Mouse (Mus musculus) small intestine, adult 2 months (tissue): Measurements from ENCODE around the gene Cacna1e. TPM values are rescaled to one million over a fixed set of nuclear protein-coding genes. Genes with fewer than 3 reads are reported as not detected.

ENCODE experiments used
- H3K27ac ChIP-seq: fragments of 200-500 bp; 2 replicates; pipeline ENCODE4 v1.5.1; 2012; ENCODE audit warnings: low read depth, low read length, control low read depth, inconsistent platforms; ENCODE audit not compliant: insufficient read depth
- H3K27me3 ChIP-seq: fragments of 200-500 bp; 2 replicates; pipeline ENCODE4 v1.6.1; 2012; ENCODE audit warnings: mild to moderate bottlenecking, moderate library complexity, low read length, inconsistent platforms; ENCODE audit not compliant: control insufficient read depth, insufficient read depth
- H3K36me3 ChIP-seq: fragments of 200-500 bp; 2 replicates; pipeline ENCODE4 v1.6.1; 2012; ENCODE audit warnings: mild to moderate bottlenecking, low read length, control low read depth, inconsistent platforms; ENCODE audit not compliant: control insufficient read depth, insufficient read depth
- H3K4me1 ChIP-seq: fragments of 200-500 bp; 2 replicates; pipeline ENCODE4 v1.6.1; 2012; ENCODE audit warnings: low read length, inconsistent platforms, mixed read lengths; ENCODE audit not compliant: control insufficient read depth, insufficient read depth, insufficient read length
- H3K4me3 ChIP-seq: fragments of 200-500 bp; 2 replicates; pipeline ENCODE4 v1.5.1; 2012; ENCODE audit warnings: low read depth, mild to moderate bottlenecking, control low read depth, inconsistent platforms, low read length, moderate library complexity
- CTCF ChIP-seq: fragments of 200-500 bp; IDR thresholded peaks from 2 replicates; pipeline ENCODE4 v1.5.1; 2012; ENCODE audit warnings: low read depth, mild to moderate bottlenecking, control low read depth, inconsistent platforms, low read length, moderate library complexity, mixed read lengths; ENCODE audit not compliant: insufficient replicate concordance, insufficient read length; ENCODE audit errors: extremely low read depth
- POLR2A ChIP-seq: fragments of 200-500 bp; IDR thresholded peaks from 2 replicates; pipeline ENCODE4 v1.6.1; 2012; ENCODE audit warnings: low read depth, mild to moderate bottlenecking, control low read depth, inconsistent platforms, low read length, moderate library complexity
- WGBS: fragments of 180-500 bp; shearing (Covaris S2); methylation state at CpG from one replicate; pipeline ENCODE4 v1.1.7; 2018; 5-methylcytosine and 5-hydroxymethylcytosine counted together
- polyA plus RNA-seq: library from polyadenylated mRNA; depleted of rRNA; stranded (reverse); fragments of >200 nt; gene quantifications from 2 replicates; pipeline ENCODE4 v1.2.3, GENCODE M21; 2012

Cacna1e gene
- polyA plus RNA-seq, 1 experiment = 0.76 TPM

GRCm38 (mm10) chr1:154888018-154888417, 3.7 kb upstream of the Cacna1e start:
- 75% methylated on average over 5 of the region's 5 CpGs for WGBS
- H3K4me3 ChIP-seq = no peak overlapping the region
- H3K36me3 ChIP-seq = no peaks in the 10 kb centered on the region
- H3K4me1 ChIP-seq = no peaks in the 10 kb centered on the region
- TF ChIP-seq POLR2A = no peak
- peaks cover 21% of the 10 kb centered on the region for H3K27me3 ChIP-seq
- no peak overlapping the region for H3K27ac ChIP-seq

- Histone ChIP-seq H3K4me3 (no peak overlapping the region), H3K27me3 (peaks cover 22% of the 10 kb centered on the region), H3K4me1 (no peaks in the 10 kb centered on the region), H3K36me3 (no peaks in the 10 kb centered on the region), H3K27ac (no peak overlapping the region)
- TF ChIP-seq POLR2A = no peak
- no peak for TF ChIP-seq CTCF
- WGBS = 80% methylated on average over 3 of the region's 3 CpGs
Measured at GRCm38 (mm10) chr1:154887546-154887945, 3.2 kb upstream of the Cacna1e start.

GRCm38 (mm10) chr1:154886611-154887010, 2.3 kb upstream of the Cacna1e start:
- WGBS = 66% methylated on average over 2 of the region's 2 CpGs
- no peaks in the 10 kb centered on the region for H3K36me3 ChIP-seq
- H3K4me1 ChIP-seq = no peaks in the 10 kb centered on the region
- H3K27me3 ChIP-seq = peaks cover 22% of the 10 kb centered on the region
- no peak overlapping the region for H3K4me3 ChIP-seq
- TF ChIP-seq CTCF (no peak), POLR2A (no peak)
- H3K27ac ChIP-seq = no peak overlapping the region

- TF ChIP-seq CTCF = no peak
- H3K27ac ChIP-seq = no peak overlapping the region
- H3K36me3 ChIP-seq = no peaks in the 10 kb centered on the region
- no peaks in the 10 kb centered on the region for H3K4me1 ChIP-seq
- H3K27me3 ChIP-seq = peaks cover 22% of the 10 kb centered on the region
- H3K4me3 ChIP-seq = no peak overlapping the region
- WGBS = 31% methylated on average over 6 of the region's 6 CpGs
Measured at GRCm38 (mm10) chr1:154885207-154885548, 877 bp upstream of the Cacna1e start.

- 7% methylated on average over 18 of the region's 18 CpGs for WGBS
- Histone ChIP-seq H3K4me3 (peak overlapping the region; percentile 53), H3K27ac (no peak overlapping the region), H3K36me3 (no peaks in the 10 kb centered on the region), H3K4me1 (no peaks in the 10 kb centered on the region), H3K27me3 (peaks cover 22% of the 10 kb centered on the region)
- TF ChIP-seq CTCF = no peak
- no peak for TF ChIP-seq POLR2A
Measured at GRCm38 (mm10) chr1:154883596-154884191, 607 bp downstream of the Cacna1e start.

GRCm38 (mm10) chr1:154865981-154866380, 18.3 kb downstream of the Cacna1e start:
- TF ChIP-seq POLR2A (no peak), CTCF (no peak)
- Histone ChIP-seq H3K4me3 (no peak overlapping the region), H3K4me1 (no peaks in the 10 kb centered on the region), H3K36me3 (no peaks in the 10 kb centered on the region), H3K27me3 (no peaks in the 10 kb centered on the region), H3K27ac (no peak overlapping the region)
- WGBS = 87% methylated on average over 1 of the region's 1 CpGs

GRCm38 (mm10) chr1:154861416-154861815, 22.9 kb downstream of the Cacna1e start:
- no peaks in the 10 kb centered on the region for H3K27me3 ChIP-seq
- H3K36me3 ChIP-seq = no peaks in the 10 kb centered on the region
- no peak overlapping the region for H3K27ac ChIP-seq
- no peak for TF ChIP-seq POLR2A
- TF ChIP-seq CTCF = no peak
- WGBS = 85% methylated on average over 9 of the region's 9 CpGs
- no peak overlapping the region for H3K4me3 ChIP-seq
- H3K4me1 ChIP-seq = no peaks in the 10 kb centered on the region

- Histone ChIP-seq H3K4me1 (no peaks in the 10 kb centered on the region), H3K27me3 (no peaks in the 10 kb centered on the region), H3K4me3 (no peak overlapping the region), H3K27ac (no peak overlapping the region), H3K36me3 (no peaks in the 10 kb centered on the region)
- TF ChIP-seq POLR2A = no peak
- no peak for TF ChIP-seq CTCF
- 77% methylated on average over 3 of the region's 3 CpGs for WGBS
Measured at GRCm38 (mm10) chr1:154854564-154854963, 29.7 kb downstream of the Cacna1e start.
